Mouse (Mus musculus) myocyte (in vitro differentiated cells): Measurements from ENCODE around the gene Ndufa4l2.

Experiments used
- CEBPB ChIP-seq: IDR thresholded peaks from 2 replicates; pipeline ENCODE4 v1.6.1; 2011; ENCODE audit warnings: mild to moderate bottlenecking, moderate library complexity; ENCODE audit not compliant: poor library complexity, insufficient read depth, severe bottlenecking
- E2F4 ChIP-seq: IDR thresholded peaks from one replicate; pipeline ENCODE4 v1.6.1; 2011; ENCODE audit warnings: mild to moderate bottlenecking, control low read depth, moderate library complexity; ENCODE audit not compliant: insufficient read depth
- MAX ChIP-seq: IDR thresholded peaks from one replicate; pipeline ENCODE4 v1.6.1; 2011; ENCODE audit warnings: low read depth, mild to moderate bottlenecking, control low read depth
- POLR2A ChIP-seq: IDR thresholded peaks from one replicate; pipeline ENCODE4 v1.6.1; 2011; ENCODE audit warnings: low read depth, mild to moderate bottlenecking, control low read depth, moderate library complexity; ENCODE audit not compliant: insufficient read length
- POLR2AphosphoS2 ChIP-seq: IDR thresholded peaks from one replicate; pipeline ENCODE4 v1.6.1; 2011; ENCODE audit warnings: low read depth, control low read depth; ENCODE audit not compliant: insufficient read length
- REST ChIP-seq: IDR thresholded peaks from one replicate; pipeline ENCODE4 v1.6.1; 2011; ENCODE audit warnings: mild to moderate bottlenecking, control low read depth, moderate library complexity; ENCODE audit not compliant: insufficient read depth, insufficient read length
- SRF ChIP-seq: IDR thresholded peaks from one replicate; pipeline ENCODE4 v1.6.1; 2011; ENCODE audit warnings: low read depth; ENCODE audit not compliant: control insufficient read depth, insufficient read length
- TCF12 ChIP-seq: IDR thresholded peaks from one replicate; pipeline ENCODE4 v1.6.1; 2011; ENCODE audit warnings: mild to moderate bottlenecking, control low read depth; ENCODE audit not compliant: poor library complexity, insufficient read depth, severe bottlenecking

GRCm38 (mm10) chr10:127544375-127544774, 29.6 kb downstream of the Ndufa4l2 start:
- TF ChIP-seq POLR2A (no peak), MAX (no peak), POLR2AphosphoS2 (no peak), REST (no peak), SRF (no peak), E2F4 (no peak), TCF12 (no peak), CEBPB (no peak)
